Comparison of ENCODE assay signal across 8 mouse cellular contexts in genomic region chr2:71056115-71056835, GRCm38 (mm10). TPM values are rescaled to one million over a fixed set of nuclear protein-coding genes. Genes with fewer than 3 reads are reported as not detected.
DNase-seq lines count a peak whose midpoint lies in the region; ATAC-seq and TF ChIP-seq lines count a peak whose summit lies in the region.

No protein-coding gene starts in this region.

- ATAC-seq in heart, embryonic 15.5 days (replicated peaks; ENCODE audit: insufficient number of reproducible peaks, insufficient read depth, low FRiP score, low read depth), result no peak
- ATAC-seq in forebrain, postnatal 0 days, result no peak

- no peak; the same call in 1 of the 2 replicates for TF ChIP-seq RAD21 in MEL (IDR thresholded peaks at IDR 0.05; ENCODE audit: low read depth, low read length)

- no peak for DNase-seq in heart, postnatal 14 days
- DNase-seq in MEL (ENCODE audit: low read depth, low spot score), result no peak
- DNase-seq in forebrain, postnatal 0 days, result peak; percentile 78
- no peak for DNase-seq in gastrocnemius, postnatal 10 days
- DNase-seq in embryo, embryonic 10.5 days (ENCODE audit: low spot score), result no peak
- DNase-seq in B cell, adult 2 months, result no peak

- H3K79me2 ChIP-seq in MEL (ENCODE audit: control insufficient read depth, insufficient read depth, low read length, poor library complexity), result peaks cover 29% of the 10 kb centered on the region
- H3K79me2 ChIP-seq in macrophage (ENCODE audit: inconsistent target), result peaks cover 34% of the 10 kb centered on the region

- peaks cover 11% of the 10 kb centered on the region for H3K4me1 ChIP-seq in heart, embryonic 15.5 days (replicated peaks)
- peaks cover 0 to 9% of the 10 kb centered on the region in 2 experiments; a peak in 2 of 4 replicates for H3K4me1 ChIP-seq in MEL (ENCODE audit: control insufficient read depth in 1 of 2, insufficient read depth in 2 of 2, low read length in 2 of 2)
- 0 out of 2 replicates have a peak, but pooled peaks cover 12% of the 10 kb centered on the region for H3K4me1 ChIP-seq in forebrain, postnatal 0 days (ENCODE audit: insufficient read depth)

- no peaks in the 10 kb centered on the region for H3K27me3 ChIP-seq in heart, embryonic 15.5 days
- no peaks in the 10 kb centered on the region for H3K27me3 ChIP-seq in MEL (ENCODE audit: control insufficient read depth in 1 of 2, insufficient read depth in 2 of 2, low read length in 2 of 2)
- H3K27me3 ChIP-seq in forebrain, postnatal 0 days (ENCODE audit: insufficient read depth, low read length), result no peaks in the 10 kb centered on the region

- intact Hi-C loops in heart, postnatal 14 days (cut with DNase I), result no loop called here

- TF ChIP-seq EP300 in MEL (IDR thresholded peaks at IDR 0.05; ENCODE audit: low read depth in 1 of 2, low read length in 2 of 2), result no peak

- peak in 1 of 3 experiments; percentile 27; a peak in 2 of 6 replicates for TF ChIP-seq CTCF in MEL (IDR thresholded peaks at IDR 0.05 in 2 of 3, conservative IDR thresholded peaks at IDR 0.05 in 1 of 3; ENCODE audit: control insufficient read depth in 1 of 3, insufficient read depth in 1 of 3, low read depth in 2 of 3, low read length in 3 of 3, poor library complexity in 1 of 3, severe bottlenecking in 1 of 3)
- TF ChIP-seq CTCF in forebrain, postnatal 0 days (IDR thresholded peaks at IDR 0.05; ENCODE audit: low read depth), result peak; percentile 46

- H3K4me3 ChIP-seq in heart, embryonic 15.5 days, result peak overlapping the region; percentile 82
- H3K4me3 ChIP-seq in MEL (ENCODE audit: control insufficient read depth in 1 of 2, insufficient read depth in 1 of 2, low read depth in 2 of 2, low read length in 2 of 2) (peak overlapping the region; percentile 85 to 96), macrophage (ENCODE audit: inconsistent target) (peak overlapping the region; percentile 89)
- peak overlapping the region; percentile 93 for H3K4me3 ChIP-seq in forebrain, postnatal 0 days (ENCODE audit: low read depth, low read length)

- peak overlapping the region; percentile 92 for H3K4me2 ChIP-seq in heart, embryonic 15.5 days
- H3K4me2 ChIP-seq in forebrain, postnatal 0 days (ENCODE audit: low read depth), result peak overlapping the region; percentile 94

- TF ChIP-seq POLR2A in MEL (IDR thresholded peaks at IDR 0.05; ENCODE audit: control insufficient read depth in 1 of 2, insufficient read depth in 1 of 2, low read depth in 1 of 2, low read length in 2 of 2, poor library complexity in 1 of 2), result 0 out of 4 replicates have a peak, but pooled peaks of 1 of the 2 experiments have one; percentile 45

- 11% methylated on average over 21 of the region's 21 CpGs for WGBS in heart, embryonic 15.5 days
- 11% methylated on average over 21 of the region's 21 CpGs for WGBS in forebrain, postnatal 0 days
- WGBS in macrophage (ENCODE audit: missing documents), result 10% methylated on average over 20 of the region's 21 CpGs

- H3K9me3 ChIP-seq in heart, embryonic 15.5 days (replicated peaks), result no peaks in the 10 kb centered on the region
- no peaks in the 10 kb centered on the region for H3K9me3 ChIP-seq in MEL (replicated peaks; ENCODE audit: insufficient read depth, low read length)
- H3K9me3 ChIP-seq in forebrain, postnatal 0 days (ENCODE audit: low read length), result no peaks in the 10 kb centered on the region

- H3K9ac ChIP-seq in heart, embryonic 15.5 days, result peak overlapping the region; percentile 89
- H3K9ac ChIP-seq in MEL (ENCODE audit: control insufficient read depth, low read depth, low read length, poor library complexity, severe bottlenecking), result peak overlapping the region; percentile 99
- H3K9ac ChIP-seq in forebrain, postnatal 0 days, result peak overlapping the region; percentile 97

- H3K36me3 ChIP-seq in heart, embryonic 15.5 days, result peaks cover 17% of the 10 kb centered on the region
- H3K36me3 ChIP-seq in MEL (ENCODE audit: control insufficient read depth in 1 of 2, insufficient read depth in 2 of 2, low read length in 2 of 2) (peaks cover 2 to 8% of the 10 kb centered on the region in 2 experiments; a peak in 3 of 4 replicates), macrophage (ENCODE audit: inconsistent target) (peaks cover 25% of the 10 kb centered on the region; the same call in 1 of the 2 replicates)
- peaks cover 7% of the 10 kb centered on the region for H3K36me3 ChIP-seq in forebrain, postnatal 0 days (ENCODE audit: insufficient read depth)

- H3K27ac ChIP-seq in heart, embryonic 15.5 days, result peak overlapping the region; percentile 96
- H3K27ac ChIP-seq in MEL (ENCODE audit: control insufficient read depth, low read depth, low read length) (peak overlapping the region; percentile 96), macrophage (peak overlapping the region; percentile 47; the same call in 1 of the 2 replicates)
- peak overlapping the region; percentile 98 for H3K27ac ChIP-seq in forebrain, postnatal 0 days (ENCODE audit: low read depth, low read length)

TF ChIP-seq in MEL, 35 proteins besides CTCF, POLR2A, EP300 and RAD21:
- peak; percentile 37; the same call in 1 of the 2 replicates for TF ChIP-seq ZC3H11A (IDR thresholded peaks at IDR 0.05; ENCODE audit: low read depth, low read length)
- no peak for TF ChIP-seq GATA1 (IDR thresholded peaks at IDR 0.05; ENCODE audit: low read depth, low read length)
- no peak for TF ChIP-seq UBTF (IDR thresholded peaks at IDR 0.05; ENCODE audit: borderline replicate concordance, insufficient read depth, low read depth, low read length)
- TF ChIP-seq ZNF384 (IDR thresholded peaks at IDR 0.05; ENCODE audit: low read depth, low read length), result peak; percentile 83
- 0 out of 2 replicates have a peak, but pooled peaks have one; percentile 21 for TF ChIP-seq BHLHE40 (IDR thresholded peaks at IDR 0.05; ENCODE audit: borderline replicate concordance, low read depth, low read length)
- no peak for TF ChIP-seq ETS1 (IDR thresholded peaks at IDR 0.05; ENCODE audit: low read depth, low read length)
- TF ChIP-seq POLR2AphosphoS5 (IDR thresholded peaks at IDR 0.05; ENCODE audit: borderline replicate concordance, low read depth, low read length), result no peak
- peak; percentile 82; the same call in 1 of the 2 replicates for TF ChIP-seq MYC (IDR thresholded peaks at IDR 0.05; ENCODE audit: low read depth, low read length)
- TF ChIP-seq NELFE (IDR thresholded peaks at IDR 0.05; ENCODE audit: low read depth, low read length), result no peak
- TF ChIP-seq MEF2A (IDR thresholded peaks at IDR 0.05; ENCODE audit: extremely low read depth, insufficient replicate concordance, low read depth, low read length, poor library complexity, severe bottlenecking), result no peak
- peak; percentile 37; the same call in 1 of the 2 replicates for TF ChIP-seq SMC3 (IDR thresholded peaks at IDR 0.05; ENCODE audit: low read depth, low read length)

RNA-seq across cellular contexts. Expression of gene Mettl8, which starts 0.9 kb away (rescaled TPM):
- 9.2 and 13.2 TPM in 2 replicates for polyA plus RNA-seq in heart, embryonic 15.5 days (2015; fragmentation: Nextera tagmentation; extraction: Ambion mirVana)
- 1 to 10 TPM; 5.6 to 5.9 TPM for total RNA-seq in heart, postnatal 14 days (2021)
- total RNA-seq in MEL (2012; rRNA removed), result 19.3 and 21.7 TPM in 2 replicates
- polyA plus RNA-seq in MEL (2012; ENCODE audit: insufficient read depth in 1 of 2, insufficient read length in 2 of 2, low read depth in 1 of 2, low replicate concordance in 2 of 2, missing spikeins in 1 of 2) (10 to 100 TPM in 1 of 2 experiments, not detected in 1; 20.0 TPM), macrophage (2018) (8.9 to 12.9 TPM (median 9.9 TPM) in 3 replicates)
- 8.7 and 9.8 TPM in 2 replicates for total RNA-seq in forebrain, postnatal 0 days (2014; rRNA removed)
- polyA plus RNA-seq in forebrain, postnatal 0 days (2015; fragmentation: Nextera tagmentation; extraction: Ambion mirVana), result 8.4 and 8.9 TPM in 2 replicates
- total RNA-seq in macrophage (2018; cell fraction: chromatin; rRNA removed), result 10 to 100 TPM in 20 of 26 experiments, 1 to 10 TPM in 6; 2.3 to 57.9 (median 32.5) TPM
- 10 to 100 TPM in 1 of 26 experiments, 1 to 10 TPM in 25; 3.9 to 10.7 (median 7.3) TPM for total RNA-seq in macrophage (2018; cell fraction: cytosol; rRNA removed)
- 10 to 100 TPM in 19 of 26 experiments, 1 to 10 TPM in 7; 2.1 to 47.6 (median 18.3) TPM for total RNA-seq in macrophage (2018; cell fraction: nucleus; rRNA removed)
- total RNA-seq in gastrocnemius, postnatal 10 days (2021), result 1 to 10 TPM; 7.4 to 8.7 TPM

RNA-seq across cellular contexts. Expression of gene Dcaf17, which starts 1.1 kb away (rescaled TPM):
- 18.5 and 20.0 TPM in 2 replicates for polyA plus RNA-seq in heart, embryonic 15.5 days (2015; fragmentation: Nextera tagmentation; extraction: Ambion mirVana)
- total RNA-seq in heart, postnatal 14 days (2021), result 1 to 10 TPM; 5.1 to 8.1 TPM
- 15.1 and 16.3 TPM in 2 replicates for total RNA-seq in MEL (2012; rRNA removed)
- 10 to 100 TPM in 1 of 2 experiments, not detected in 1; 16.3 TPM for polyA plus RNA-seq in MEL (2012; ENCODE audit: insufficient read depth in 1 of 2, insufficient read length in 2 of 2, low read depth in 1 of 2, low replicate concordance in 2 of 2, missing spikeins in 1 of 2)
- total RNA-seq in forebrain, postnatal 0 days (2014; rRNA removed), result 15.2 and 19.1 TPM in 2 replicates
- 18.7 and 23.7 TPM in 2 replicates for polyA plus RNA-seq in forebrain, postnatal 0 days (2015; fragmentation: Nextera tagmentation; extraction: Ambion mirVana)
- total RNA-seq in macrophage (2018; cell fraction: chromatin; rRNA removed), result 10 to 100 TPM in 24 of 26 experiments, 1 to 10 TPM in 2; 8.0 to 73.9 (median 36.3) TPM
- 10 to 100 TPM in 16 of 26 experiments, 1 to 10 TPM in 10; 5.6 to 13.2 (median 10.7) TPM for total RNA-seq in macrophage (2018; cell fraction: cytosol; rRNA removed)
- 10 to 100 TPM in 20 of 26 experiments, 1 to 10 TPM in 6; 6.1 to 57.5 (median 22.0) TPM for total RNA-seq in macrophage (2018; cell fraction: nucleus; rRNA removed)
- 7.1 to 9.2 TPM (median 8.6 TPM) in 3 replicates for polyA plus RNA-seq in macrophage (2018)
- 1 to 10 TPM; 4.4 to 7.5 TPM for total RNA-seq in gastrocnemius, postnatal 10 days (2021)

Comparison
In these comparisons a context has a peak if more than half of its experiments do, and no peak if none do; other contexts are left out.
1. H3K27ac ChIP-seq: peak in every context shown above with its lines; median percentile 98 in forebrain, postnatal 0 days; 96 in heart, embryonic 15.5 days; 96 in MEL; 47 in macrophage.